Mouse (Mus musculus) stomach, embryonic 16.5 days (tissue): Measurements from ENCODE around the gene Gale. TPM values are rescaled to one million over a fixed set of nuclear protein-coding genes. Genes with fewer than 3 reads are reported as not detected.

Experiments used
- ATAC-seq: fragments of 200-750 bp; cut with Nextera tagmentation; 2 replicates; pipeline ENCODE4 v1.8.0; 2017; ENCODE audit warnings: moderate number of reproducible peaks, moderate TSS enrichment; ENCODE audit not compliant: insufficient read depth, low FRiP score
- H3K27ac ChIP-seq: fragments of 300-500 bp; sonication (generic); 2 replicates; pipeline ENCODE4 v1.5.1; 2014; ENCODE audit warnings: low read length
- H3K27me3 ChIP-seq: fragments of 300-500 bp; sonication (generic); 2 replicates; pipeline ENCODE4 v1.6.1; 2014; ENCODE audit warnings: low read length, control low read depth, mixed read lengths; ENCODE audit not compliant: control insufficient read depth, insufficient read depth
- H3K36me3 ChIP-seq: fragments of 300-500 bp; sonication (generic); 2 replicates; pipeline ENCODE4 v1.6.1; 2014; ENCODE audit warnings: low read length; ENCODE audit not compliant: control insufficient read depth, insufficient read depth
- H3K4me1 ChIP-seq: fragments of 300-500 bp; sonication (generic); 2 replicates; pipeline ENCODE4 v1.6.1; 2014; ENCODE audit warnings: low read length, control low read depth, mixed read lengths; ENCODE audit not compliant: control insufficient read depth, insufficient read depth
- H3K4me2 ChIP-seq: fragments of 300-500 bp; sonication (generic); 2 replicates; pipeline ENCODE4 v1.6.1; 2014; ENCODE audit warnings: low read depth, low read length, mixed read lengths
- H3K4me3 ChIP-seq: fragments of 300-500 bp; sonication (generic); replicated peaks from 2 replicates; pipeline ENCODE4 v1.5.1; 2014; ENCODE audit warnings: mild to moderate bottlenecking, low read length
- H3K9ac ChIP-seq: fragments of 300-500 bp; sonication (generic); 2 replicates; pipeline ENCODE4 v1.6.1; 2014; ENCODE audit warnings: low read length
- H3K9me3 ChIP-seq: fragments of 300-500 bp; sonication (generic); replicated peaks from 2 replicates; pipeline ENCODE4 v1.6.1; 2016; ENCODE audit warnings: low read length, control low read depth; ENCODE audit not compliant: control insufficient read depth
- WGBS: fragments of 180-500 bp; shearing (Covaris S2); extraction: QIAGEN DNeasy Blood & Tissue Kit; methylation state at CpG from one replicate; pipeline ENCODE4 v1.1.7; 2014; 5-methylcytosine and 5-hydroxymethylcytosine counted together
- polyA plus RNA-seq: library from polyadenylated mRNA; unstranded; fragments of >200 nt; fragmentation: Nextera tagmentation; extraction: Ambion mirVana; gene quantifications from 2 replicates; pipeline ENCODE4 v1.2.1, GENCODE M21; 2015

Gene Gale
- polyA plus RNA-seq, 1 experiment from 2014 or later = 109 TPM

- 0 out of 2 replicates have a peak, but pooled peaks cover 4% of the 10 kb centered on the region for H3K36me3 ChIP-seq
- H3K4me2 ChIP-seq = peak overlapping the region; percentile 74
- no peak overlapping the region for H3K27ac ChIP-seq
- ATAC-seq = no peak
- 83% methylated on average over 7 of the region's 7 CpGs for WGBS
- H3K4me3 ChIP-seq = peak overlapping the region; percentile 80
- H3K9me3 ChIP-seq = no peaks in the 10 kb centered on the region
- 0 out of 2 replicates have a peak overlapping the region, but pooled peaks have one; percentile 96 for H3K9ac ChIP-seq
- no peaks in the 10 kb centered on the region for H3K27me3 ChIP-seq
- H3K4me1 ChIP-seq = peaks cover 7% of the 10 kb centered on the region
These were observed 22.2 kb downstream of the Gale start for GRCm38 (mm10) chr4:135985769-135986168.

DNA sequence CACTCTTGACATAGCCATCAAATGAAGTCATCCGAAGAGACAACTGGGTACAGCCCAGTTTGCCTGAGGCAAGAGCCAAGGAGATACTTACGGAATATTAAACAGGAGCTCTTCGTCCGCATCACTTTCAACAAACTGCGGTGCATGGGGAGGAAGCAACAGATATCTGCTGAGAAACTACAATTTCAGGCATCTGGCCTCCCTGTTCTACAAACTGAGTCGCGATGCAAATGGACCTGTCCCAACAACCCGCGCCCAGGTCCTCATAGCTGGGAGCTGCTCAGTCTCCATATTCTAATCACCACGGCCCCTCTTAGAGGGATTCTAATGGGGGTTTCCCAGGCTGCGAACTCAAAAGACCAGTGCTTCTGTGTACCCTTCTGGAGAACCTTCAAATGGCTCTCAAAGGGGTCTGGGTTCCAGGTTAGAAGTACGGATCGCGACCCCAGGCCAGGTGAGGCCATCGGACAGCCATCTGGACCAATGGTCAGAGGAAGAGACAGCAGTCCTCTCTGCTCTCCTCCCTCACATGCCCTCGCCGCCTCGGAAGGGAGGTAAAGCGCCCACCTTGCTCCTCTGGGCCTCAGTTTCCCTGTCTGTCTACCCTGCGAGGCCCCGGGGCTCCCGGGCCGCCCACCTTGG, 22.9 kb downstream of the Gale start:
- 7% methylated on average over 23 of the region's 23 CpGs for WGBS
- Histone ChIP-seq H3K4me2 (peak overlapping the region; percentile 74), H3K4me1 (peaks cover 7% of the 10 kb centered on the region), H3K36me3 (0 out of 2 replicates have a peak, but pooled peaks cover 4% of the 10 kb centered on the region), H3K27ac (peak overlapping the region; percentile 92; the same call in 1 of the 2 replicates), H3K4me3 (peak overlapping the region; percentile 80), H3K9ac (peak overlapping the region; percentile 96), H3K27me3 (no peaks in the 10 kb centered on the region), H3K9me3 (no peaks in the 10 kb centered on the region)
- ATAC-seq = no peak

- H3K27me3 ChIP-seq = no peaks in the 10 kb centered on the region
- no peaks in the 10 kb centered on the region for H3K9me3 ChIP-seq
- 0 out of 2 replicates have a peak, but pooled peaks cover 4% of the 10 kb centered on the region for H3K36me3 ChIP-seq
- WGBS = under 1% methylated on average over 81 of the region's 81 CpGs
- peak within 1 kb of the TSS; percentile 80 for H3K4me3 ChIP-seq
- peak; percentile 91 for ATAC-seq
- peak within 1 kb of the TSS; percentile 92 for H3K27ac ChIP-seq
- peaks cover 7% of the 10 kb centered on the region for H3K4me1 ChIP-seq
- H3K4me2 ChIP-seq = peak within 1 kb of the TSS; percentile 74
- peak within 1 kb of the TSS; percentile 96 for H3K9ac ChIP-seq
These were observed 23.6 kb downstream of the Gale start, which contains the start of gene Pithd1 for GRCm38 (mm10) chr4:135986943-135987710. TSS of gene Pithd1 (minus strand) at chr4:135987264.

DNA sequence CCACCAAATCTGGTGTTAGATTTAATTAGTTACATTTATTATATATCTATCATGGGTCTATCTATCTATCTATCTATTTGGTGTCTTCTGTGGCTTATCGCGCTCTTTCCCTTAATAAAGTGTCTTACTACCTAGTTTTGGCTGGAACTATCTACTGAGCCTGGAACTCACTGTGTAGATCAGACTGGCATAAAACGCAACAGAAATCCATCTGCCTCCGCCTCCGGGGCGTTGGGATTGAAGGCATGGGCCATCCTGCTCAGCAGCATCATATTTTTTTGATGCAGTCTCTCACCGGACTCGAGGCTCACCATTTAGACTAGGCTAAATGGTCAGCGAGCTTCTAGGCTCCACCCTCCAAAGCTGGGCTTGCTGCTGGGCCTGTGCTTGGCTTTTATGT, 24.2 kb downstream of the Gale start:
- peak overlapping the region; percentile 80 for H3K4me3 ChIP-seq
- peak overlapping the region; percentile 96 for H3K9ac ChIP-seq
- no peak for ATAC-seq
- H3K4me1 ChIP-seq = peaks cover 7% of the 10 kb centered on the region
- H3K4me2 ChIP-seq = peak overlapping the region; percentile 74
- H3K36me3 ChIP-seq = 0 out of 2 replicates have a peak, but pooled peaks cover 4% of the 10 kb centered on the region
- peak overlapping the region; percentile 92 for H3K27ac ChIP-seq
- WGBS = 69% methylated on average over 9 of the region's 9 CpGs
- H3K9me3 ChIP-seq = no peaks in the 10 kb centered on the region
- H3K27me3 ChIP-seq = no peaks in the 10 kb centered on the region

DNA sequence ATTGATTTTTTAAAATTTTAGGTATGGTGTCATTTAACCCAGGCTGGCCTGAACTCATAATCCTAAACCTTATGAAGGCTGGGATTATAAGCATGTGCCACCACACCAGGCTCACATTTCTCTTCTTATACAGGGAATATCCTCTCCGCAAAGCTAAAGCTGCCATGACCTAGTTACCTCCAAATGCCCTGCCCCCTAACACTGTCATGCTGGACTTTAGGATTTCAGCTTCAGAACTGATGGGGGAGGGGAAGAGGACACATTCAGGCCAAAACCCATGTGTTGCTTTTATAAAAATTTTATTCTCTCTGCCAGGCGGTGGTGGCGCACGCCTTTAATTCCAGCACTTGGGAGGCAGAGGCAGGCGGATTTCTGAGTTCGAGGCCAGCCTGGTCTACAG, 30.4 kb downstream of the Gale start:
- no peak overlapping the region for H3K4me2 ChIP-seq
- no peak overlapping the region for H3K27ac ChIP-seq
- H3K27me3 ChIP-seq = no peaks in the 10 kb centered on the region
- no peak overlapping the region for H3K4me3 ChIP-seq
- no peaks in the 10 kb centered on the region for H3K36me3 ChIP-seq
- 96% methylated on average over 6 of the region's 6 CpGs for WGBS
- no peaks in the 10 kb centered on the region for H3K4me1 ChIP-seq
- no peak for ATAC-seq
- peaks cover 3% of the 10 kb centered on the region; the same call in 1 of the 2 replicates for H3K9me3 ChIP-seq
- no peak overlapping the region for H3K9ac ChIP-seq

DNA sequence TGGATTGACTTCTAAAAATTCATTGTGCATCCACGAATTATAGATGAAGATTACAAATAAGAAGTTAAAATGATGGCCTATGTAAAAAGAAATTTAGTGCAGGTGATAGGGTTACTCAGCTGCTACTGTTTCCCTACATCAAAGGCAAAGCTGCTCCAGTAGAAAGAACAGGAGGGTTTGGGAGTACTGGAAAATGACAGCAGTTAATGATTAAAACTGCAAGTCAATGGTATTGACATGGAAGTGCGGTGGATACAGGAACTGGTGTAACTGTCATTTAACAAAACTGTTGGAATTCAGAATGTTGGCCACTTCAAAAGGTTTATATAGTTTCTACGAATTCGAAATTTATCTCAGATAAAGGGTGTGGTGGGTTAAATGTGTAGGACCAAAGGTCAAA, 31.6 kb downstream of the Gale start:
- no peak overlapping the region for H3K4me2 ChIP-seq
- ATAC-seq = no peak
- peaks cover 3% of the 10 kb centered on the region; the same call in 1 of the 2 replicates for H3K9me3 ChIP-seq
- H3K4me1 ChIP-seq = no peaks in the 10 kb centered on the region
- no peak overlapping the region for H3K9ac ChIP-seq
- no peak overlapping the region for H3K27ac ChIP-seq
- no peaks in the 10 kb centered on the region for H3K36me3 ChIP-seq
- WGBS = 81% methylated on average over 4 of the region's 4 CpGs
- no peaks in the 10 kb centered on the region for H3K27me3 ChIP-seq
- H3K4me3 ChIP-seq = no peak overlapping the region

DNA sequence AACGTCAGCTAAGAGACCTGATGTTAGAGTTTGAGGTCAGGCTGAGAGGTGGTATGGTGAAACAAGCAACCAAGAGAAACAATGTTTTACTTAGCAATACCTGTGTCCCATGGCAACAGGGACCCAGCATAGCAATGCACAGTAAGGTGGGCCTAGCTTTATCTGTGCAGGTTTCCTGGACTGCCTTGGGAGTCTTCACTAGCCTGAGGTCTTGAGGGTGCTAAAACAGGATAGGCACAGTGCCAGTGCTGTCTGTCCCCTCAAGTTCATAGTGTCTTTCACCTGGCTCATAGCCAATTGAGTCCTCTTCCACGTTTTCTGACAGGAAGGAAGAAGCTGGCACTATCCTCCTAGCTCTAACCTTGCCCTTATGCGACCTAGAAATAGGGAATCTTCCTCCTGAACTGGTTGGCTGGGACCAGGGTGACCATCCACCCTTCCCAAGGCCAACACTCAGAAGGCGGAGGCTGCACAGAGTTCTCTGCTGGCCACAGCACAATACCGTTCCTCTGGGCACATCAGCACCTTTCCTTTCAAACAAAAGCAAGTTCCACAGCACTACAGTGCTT, 40.7 kb downstream of the Gale start:
- Histone ChIP-seq H3K9me3 (no peaks in the 10 kb centered on the region), H3K9ac (no peak overlapping the region), H3K4me2 (no peak overlapping the region), H3K27ac (no peak overlapping the region), H3K27me3 (no peaks in the 10 kb centered on the region), H3K4me3 (no peak overlapping the region), H3K4me1 (no peaks in the 10 kb centered on the region), H3K36me3 (peaks cover 25% of the 10 kb centered on the region)
- 86% methylated on average over 5 of the region's 5 CpGs for WGBS
- ATAC-seq = no peak

- H3K9ac ChIP-seq = no peak overlapping the region
- H3K9me3 ChIP-seq = no peaks in the 10 kb centered on the region
- H3K4me2 ChIP-seq = no peak overlapping the region
- H3K27ac ChIP-seq = no peak overlapping the region
- no peak for ATAC-seq
- H3K4me1 ChIP-seq = no peaks in the 10 kb centered on the region
- 76% methylated on average over 2 of the region's 2 CpGs for WGBS
- peaks cover 27% of the 10 kb centered on the region for H3K36me3 ChIP-seq
- H3K4me3 ChIP-seq = no peak overlapping the region
- no peaks in the 10 kb centered on the region for H3K27me3 ChIP-seq
These were observed 41.4 kb downstream of the Gale start for GRCm38 (mm10) chr4:136004921-136005320.

DNA sequence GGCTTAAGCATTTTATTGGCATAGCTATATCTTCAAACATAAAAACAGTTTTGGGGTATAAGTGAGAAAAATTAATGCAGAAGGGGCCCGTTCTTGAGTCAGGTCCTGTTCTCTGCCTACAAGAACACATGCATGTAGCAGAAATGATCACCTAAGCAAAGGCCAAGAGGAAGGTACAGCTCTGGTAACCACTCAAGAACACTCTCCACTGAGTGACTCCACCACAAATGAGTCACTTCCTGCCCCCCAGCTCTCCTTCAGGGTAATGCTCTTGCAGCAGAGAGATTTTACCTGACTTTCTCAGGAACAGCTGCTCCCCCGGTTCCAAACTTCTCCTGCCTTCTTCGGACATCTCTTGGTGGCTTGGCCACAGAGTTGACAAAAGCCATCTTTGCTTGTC, 43.3 kb downstream of the Gale start:
- peaks cover 30% of the 10 kb centered on the region for H3K36me3 ChIP-seq

More for the DNA sequence above, 43.3 kb downstream of the Gale start:
- WGBS = 87% methylated on average over 3 of the region's 3 CpGs
- H3K4me3 ChIP-seq = no peak overlapping the region
- no peak overlapping the region for H3K4me2 ChIP-seq
- ATAC-seq = no peak
- no peak overlapping the region for H3K27ac ChIP-seq
- H3K9ac ChIP-seq = no peak overlapping the region
- no peaks in the 10 kb centered on the region for H3K9me3 ChIP-seq
- no peaks in the 10 kb centered on the region for H3K4me1 ChIP-seq
- no peaks in the 10 kb centered on the region for H3K27me3 ChIP-seq
